Mouse (Mus musculus): ENCODE measurements around the gene Kcnj4. TPM values are rescaled to one million over a fixed set of nuclear protein-coding genes. Genes with fewer than 3 reads are reported as not detected.

Kcnj4 gene
- not detected for polyA plus RNA-seq (2014; fragmentation: Illumina TruSeq; extraction: RNeasy Lipid Tissue Mini Kit (QIAGEN cat#74804); ENCODE audit: low read depth, low replicate concordance)

DNA sequence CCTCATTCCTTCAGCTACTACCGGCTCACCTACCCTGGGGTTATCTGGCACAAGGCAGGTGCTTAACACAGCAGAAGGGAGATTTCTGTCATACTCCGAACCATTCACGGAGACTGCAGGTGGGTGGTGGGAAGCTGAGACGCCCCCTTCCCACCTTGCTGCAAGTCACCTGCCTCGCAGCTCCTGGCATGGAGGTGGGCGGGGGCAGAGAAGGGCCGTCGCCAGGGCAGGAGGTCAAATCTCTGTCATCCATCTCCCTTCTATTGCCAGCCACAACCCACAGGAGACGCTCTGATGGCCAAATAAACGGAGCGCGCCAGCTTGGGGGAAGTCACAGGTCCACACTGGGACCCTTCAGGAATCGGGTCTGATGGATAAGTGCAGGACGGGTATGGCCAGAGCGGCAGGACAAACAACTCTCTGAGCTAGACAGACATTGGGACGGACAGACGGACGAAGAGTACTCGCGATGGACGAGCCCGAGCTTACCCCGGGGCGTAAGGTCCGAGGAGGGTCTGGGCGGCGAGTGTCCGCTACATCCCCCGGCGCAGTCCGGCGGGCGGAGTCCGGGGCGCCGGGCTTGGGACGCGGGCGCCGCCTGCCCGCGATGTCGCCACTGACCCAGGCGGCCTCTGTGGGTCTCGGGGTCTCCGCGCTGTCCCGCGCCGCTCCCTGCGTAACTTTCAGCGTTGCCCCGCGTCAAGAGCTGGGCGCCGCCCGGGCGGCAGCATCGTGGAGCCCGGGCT, at the start of gene Kcnj4:
Kcnj4 (minus strand) TSS at position 535 of the 746 bp plus-strand sequence.

DNA sequence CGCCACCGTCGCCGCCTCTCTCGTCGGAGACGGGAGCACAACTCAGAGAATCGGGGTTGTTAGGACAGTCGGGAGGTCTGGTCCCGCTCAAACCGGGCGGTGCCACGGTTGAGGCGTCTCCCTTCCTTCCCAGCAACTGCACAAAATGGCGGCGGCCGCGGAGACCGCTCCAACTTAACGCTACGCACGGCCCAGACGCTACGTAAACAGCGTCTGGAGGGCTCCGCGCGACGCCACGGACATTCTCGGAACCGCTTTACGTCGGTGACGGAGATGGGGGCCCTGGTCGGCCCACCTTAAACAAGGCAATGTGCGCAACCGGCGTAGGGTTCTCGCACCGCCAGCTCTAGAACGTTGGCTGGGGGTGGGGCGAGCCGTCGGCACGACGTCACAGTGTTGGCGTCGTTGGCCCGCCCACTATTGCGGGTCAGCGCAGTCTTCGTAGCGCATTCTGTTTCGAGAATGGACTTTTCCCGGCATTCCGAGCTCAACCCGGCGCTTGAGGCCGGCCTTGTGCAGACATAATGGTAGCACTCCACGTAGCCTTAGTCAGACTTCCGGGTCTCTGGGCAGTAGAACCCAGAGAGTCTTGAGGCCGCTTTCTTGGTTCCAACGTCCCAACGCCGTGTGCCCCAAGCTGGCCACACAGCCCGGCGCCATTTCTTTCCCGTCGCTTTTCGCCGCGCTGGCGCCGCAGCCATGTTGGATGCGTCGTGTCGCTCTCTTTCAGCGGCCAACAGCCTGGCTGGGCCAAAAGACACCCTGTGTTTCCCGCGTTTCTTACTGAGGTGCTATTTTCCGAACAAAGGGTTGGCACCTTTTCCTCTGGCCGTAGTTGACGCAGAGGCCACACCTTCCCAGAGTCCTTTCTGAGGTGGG, 41.6 kb upstream of the Kcnj4 start, which contains the start of gene Ddx17:
Ddx17 (minus strand) TSS at position 332 of the 879 bp plus-strand sequence.

DNA sequence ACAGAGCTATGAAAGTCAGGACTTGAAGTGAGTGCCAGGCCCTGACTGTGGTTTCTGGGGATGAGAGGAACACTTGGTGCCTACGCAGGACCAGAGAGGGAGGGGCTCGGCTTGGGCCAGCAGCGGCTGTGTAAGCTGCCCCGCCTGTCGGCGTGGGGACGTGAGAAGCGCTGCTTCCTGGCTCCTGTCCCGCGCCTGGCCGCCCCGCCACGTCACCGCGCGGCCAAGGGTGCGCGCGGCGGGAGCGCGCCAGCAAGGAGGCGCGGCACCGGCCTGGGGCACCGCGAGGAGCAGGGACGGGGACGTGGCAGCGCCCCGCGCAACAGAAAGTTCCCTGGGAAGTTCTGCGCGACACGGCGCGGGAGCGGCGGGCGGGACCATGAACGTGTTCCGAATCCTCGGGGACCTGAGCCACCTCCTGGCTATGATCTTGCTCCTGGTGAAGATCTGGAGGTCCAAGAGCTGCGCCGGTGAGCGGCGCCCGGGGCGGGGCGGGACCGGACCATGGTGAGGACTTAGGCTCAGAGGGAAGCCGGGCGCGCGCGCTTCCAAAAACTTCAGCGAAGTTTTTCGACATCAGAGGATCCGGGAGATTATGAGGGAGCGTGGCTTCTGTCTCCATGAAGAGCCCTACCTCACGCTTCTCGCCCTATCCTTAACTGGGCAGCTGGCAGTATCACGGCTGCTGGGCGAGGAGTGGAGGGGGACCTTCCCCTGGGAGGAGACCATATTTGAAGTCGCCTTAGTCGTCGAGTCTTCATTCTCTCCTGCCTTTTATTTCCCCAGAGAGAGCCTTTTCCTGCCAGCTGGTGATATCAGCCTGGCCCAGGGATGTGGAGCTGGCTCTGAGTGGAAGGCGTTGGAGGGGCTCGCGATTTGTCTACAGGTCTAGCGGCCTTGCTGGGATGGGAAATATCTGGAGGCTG, 11.4 kb upstream of the Kcnj4 start, which contains the start of gene Kdelr3:
Kdelr3 (plus strand) TSS at position 241 of the 926 bp plus-strand sequence.

DNA sequence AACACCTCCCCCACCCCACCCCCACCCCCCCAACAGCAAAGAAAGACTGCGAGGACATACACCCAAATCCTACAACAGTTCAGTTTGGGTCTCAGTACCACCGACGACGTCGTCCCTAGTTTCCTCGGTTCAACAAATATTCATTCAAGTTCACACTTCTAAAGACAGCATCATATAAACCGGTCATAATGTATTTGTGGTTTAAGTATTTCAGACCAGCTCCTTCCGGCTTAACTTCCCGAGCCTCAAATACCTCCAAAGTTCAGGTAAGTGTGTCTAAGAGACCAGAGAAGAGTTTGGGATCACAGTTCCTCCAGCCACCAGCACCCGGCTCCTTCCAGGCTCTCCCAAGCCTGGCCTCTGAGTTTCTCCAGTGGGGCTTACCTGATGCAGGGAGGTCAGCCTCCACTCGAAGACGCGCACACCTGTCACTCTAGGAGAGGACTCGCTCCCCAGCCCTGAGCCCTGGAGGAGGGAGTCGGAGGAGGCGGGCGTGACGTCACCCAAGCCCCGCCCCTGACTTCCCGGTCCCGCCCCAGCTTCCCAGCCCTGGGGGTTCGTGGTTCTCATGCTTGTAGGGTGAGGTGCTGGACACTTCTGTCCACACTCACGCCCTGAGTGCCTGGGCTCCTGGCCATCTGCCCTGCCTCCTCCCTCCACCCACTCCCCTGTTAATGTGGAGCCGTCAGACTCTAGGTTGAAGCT, 49.8 kb downstream of the Kcnj4 start, which contains the start of gene Csnk1e:
Csnk1e (minus strand) TSS at position 461 of the 705 bp plus-strand sequence.

Other genes with a start within 250 kb of the Kcnj4 start
- gene Baiap2l2, start 219.7 kb downstream of the Kcnj4 start, polyA plus RNA-seq (2014; fragmentation: Illumina TruSeq; extraction: RNeasy Lipid Tissue Mini Kit (QIAGEN cat#74804); ENCODE audit: low read depth, low replicate concordance), result 0.94 TPM
- gene Pla2g6, start 176.9 kb downstream of the Kcnj4 start, polyA plus RNA-seq (2014; fragmentation: Illumina TruSeq; extraction: RNeasy Lipid Tissue Mini Kit (QIAGEN cat#74804); ENCODE audit: low read depth, low replicate concordance), result 25.6 TPM
- 4.3 TPM for gene Maff, start 158.6 kb downstream of the Kcnj4 start, polyA plus RNA-seq (2014; fragmentation: Illumina TruSeq; extraction: RNeasy Lipid Tissue Mini Kit (QIAGEN cat#74804); ENCODE audit: low read depth, low replicate concordance)
- gene Tmem184b, start 101.7 kb downstream of the Kcnj4 start, polyA plus RNA-seq (2014; fragmentation: Illumina TruSeq; extraction: RNeasy Lipid Tissue Mini Kit (QIAGEN cat#74804); ENCODE audit: low read depth, low replicate concordance), result 45.4 TPM
- gene Csnk1e, start 49.7 kb downstream of the Kcnj4 start, polyA plus RNA-seq (2014; fragmentation: Illumina TruSeq; extraction: RNeasy Lipid Tissue Mini Kit (QIAGEN cat#74804); ENCODE audit: low read depth, low replicate concordance), result 58.9 TPM
- 16.6 TPM for gene Kdelr3, start 11.2 kb upstream of the Kcnj4 start, polyA plus RNA-seq (2014; fragmentation: Illumina TruSeq; extraction: RNeasy Lipid Tissue Mini Kit (QIAGEN cat#74804); ENCODE audit: low read depth, low replicate concordance)
- gene Ddx17, start 41.5 kb upstream of the Kcnj4 start, polyA plus RNA-seq (2014; fragmentation: Illumina TruSeq; extraction: RNeasy Lipid Tissue Mini Kit (QIAGEN cat#74804); ENCODE audit: low read depth, low replicate concordance), result 340 TPM
- 1.0 TPM for gene Dmc1, start 99.9 kb upstream of the Kcnj4 start, polyA plus RNA-seq (2014; fragmentation: Illumina TruSeq; extraction: RNeasy Lipid Tissue Mini Kit (QIAGEN cat#74804); ENCODE audit: low read depth, low replicate concordance)
- 5.0 TPM for gene Fam227a, start 153.7 kb upstream of the Kcnj4 start, polyA plus RNA-seq (2014; fragmentation: Illumina TruSeq; extraction: RNeasy Lipid Tissue Mini Kit (QIAGEN cat#74804); ENCODE audit: low read depth, low replicate concordance)
- 23.7 TPM for gene Cby1, start 154.0 kb upstream of the Kcnj4 start, polyA plus RNA-seq (2014; fragmentation: Illumina TruSeq; extraction: RNeasy Lipid Tissue Mini Kit (QIAGEN cat#74804); ENCODE audit: low read depth, low replicate concordance)
- 102 TPM for gene Tomm22, start 165.6 kb upstream of the Kcnj4 start, polyA plus RNA-seq (2014; fragmentation: Illumina TruSeq; extraction: RNeasy Lipid Tissue Mini Kit (QIAGEN cat#74804); ENCODE audit: low read depth, low replicate concordance)
- 28.7 TPM for gene Josd1, start 182.7 kb upstream of the Kcnj4 start, polyA plus RNA-seq (2014; fragmentation: Illumina TruSeq; extraction: RNeasy Lipid Tissue Mini Kit (QIAGEN cat#74804); ENCODE audit: low read depth, low replicate concordance)
- 29.5 TPM for gene Gtpbp1, start 185.6 kb upstream of the Kcnj4 start, polyA plus RNA-seq (2014; fragmentation: Illumina TruSeq; extraction: RNeasy Lipid Tissue Mini Kit (QIAGEN cat#74804); ENCODE audit: low read depth, low replicate concordance)
- 89.3 TPM for gene Sun2, start 237.3 kb upstream of the Kcnj4 start, polyA plus RNA-seq (2014; fragmentation: Illumina TruSeq; extraction: RNeasy Lipid Tissue Mini Kit (QIAGEN cat#74804); ENCODE audit: low read depth, low replicate concordance)

Measured in adipose tissue, adult 10 weeks (tissue).